Mouse (Mus musculus) liver, embryonic 11.5 days (tissue): ENCODE results near the gene Pax6. TPM values are rescaled to one million over a fixed set of nuclear protein-coding genes. Genes with fewer than 3 reads are reported as not detected.

Experiments used
- ATAC-seq: fragments of 200-750 bp; cut with Nextera tagmentation; replicated peaks from 2 replicates; pipeline ENCODE4 v1.8.0; 2017; ENCODE audit warnings: moderate number of reproducible peaks, mild to moderate bottlenecking, moderate TSS enrichment, moderate library complexity; ENCODE audit not compliant: low FRiP score
- DNase-seq: peaks from one replicate; pipeline ENCODE4 v3.0.0-alpha.2; 2017; ENCODE audit warnings: low spot score
- H3K27ac ChIP-seq: fragments of 300-500 bp; sonication (generic); 2 replicates; pipeline ENCODE4 v1.5.1; 2014; ENCODE audit warnings: mild to moderate bottlenecking, low read depth, low read length, control low read depth
- H3K27me3 ChIP-seq: fragments of 300-500 bp; sonication (generic); replicated peaks from 2 replicates; pipeline ENCODE4 v1.6.1; 2014; ENCODE audit warnings: low read length, mixed read lengths; ENCODE audit not compliant: control insufficient read depth, insufficient read depth
- H3K36me3 ChIP-seq: fragments of 300-500 bp; sonication (generic); 2 replicates; pipeline ENCODE4 v1.6.1; 2014; ENCODE audit warnings: mild to moderate bottlenecking, low read length, moderate library complexity, mixed read lengths; ENCODE audit not compliant: control insufficient read depth, insufficient read depth
- H3K4me1 ChIP-seq: fragments of 300-500 bp; sonication (generic); replicated peaks from 2 replicates; pipeline ENCODE4 v1.6.1; 2014; ENCODE audit warnings: low read length, mixed read lengths; ENCODE audit not compliant: control insufficient read depth, insufficient read depth
- H3K4me2 ChIP-seq: fragments of 300-500 bp; sonication (generic); 2 replicates; pipeline ENCODE4 v1.6.1; 2014; ENCODE audit warnings: mild to moderate bottlenecking, control low read depth, moderate library complexity
- H3K4me3 ChIP-seq: fragments of 300-500 bp; sonication (generic); 2 replicates; pipeline ENCODE4 v1.5.1; 2014; ENCODE audit warnings: low read depth, low read length, control low read depth
- H3K9ac ChIP-seq: fragments of 300-500 bp; sonication (generic); 2 replicates; pipeline ENCODE4 v1.6.1; 2014; ENCODE audit warnings: low read depth, low read length, control low read depth
- H3K9me3 ChIP-seq: fragments of 300-500 bp; sonication (generic); 2 replicates; pipeline ENCODE4 v1.6.1; 2016; ENCODE audit warnings: low read length, inconsistent platforms, mixed read lengths; ENCODE audit not compliant: control insufficient read depth
- WGBS: fragments of 180-500 bp; shearing (Covaris S2); extraction: QIAGEN DNeasy Blood & Tissue Kit; methylation state at CpG from one replicate; pipeline ENCODE4 v1.1.7; 2014; 5-methylcytosine and 5-hydroxymethylcytosine counted together
- polyA plus RNA-seq: library from polyadenylated mRNA; unstranded; fragments of >200 nt; fragmentation: Nextera tagmentation; extraction: Ambion mirVana; gene quantifications from 2 replicates; pipeline ENCODE4 v1.2.1, GENCODE M21; 2014

Pax6 gene
- polyA plus RNA-seq = 0.26 TPM in 1 of 2 replicates, not detected in the other

DNA sequence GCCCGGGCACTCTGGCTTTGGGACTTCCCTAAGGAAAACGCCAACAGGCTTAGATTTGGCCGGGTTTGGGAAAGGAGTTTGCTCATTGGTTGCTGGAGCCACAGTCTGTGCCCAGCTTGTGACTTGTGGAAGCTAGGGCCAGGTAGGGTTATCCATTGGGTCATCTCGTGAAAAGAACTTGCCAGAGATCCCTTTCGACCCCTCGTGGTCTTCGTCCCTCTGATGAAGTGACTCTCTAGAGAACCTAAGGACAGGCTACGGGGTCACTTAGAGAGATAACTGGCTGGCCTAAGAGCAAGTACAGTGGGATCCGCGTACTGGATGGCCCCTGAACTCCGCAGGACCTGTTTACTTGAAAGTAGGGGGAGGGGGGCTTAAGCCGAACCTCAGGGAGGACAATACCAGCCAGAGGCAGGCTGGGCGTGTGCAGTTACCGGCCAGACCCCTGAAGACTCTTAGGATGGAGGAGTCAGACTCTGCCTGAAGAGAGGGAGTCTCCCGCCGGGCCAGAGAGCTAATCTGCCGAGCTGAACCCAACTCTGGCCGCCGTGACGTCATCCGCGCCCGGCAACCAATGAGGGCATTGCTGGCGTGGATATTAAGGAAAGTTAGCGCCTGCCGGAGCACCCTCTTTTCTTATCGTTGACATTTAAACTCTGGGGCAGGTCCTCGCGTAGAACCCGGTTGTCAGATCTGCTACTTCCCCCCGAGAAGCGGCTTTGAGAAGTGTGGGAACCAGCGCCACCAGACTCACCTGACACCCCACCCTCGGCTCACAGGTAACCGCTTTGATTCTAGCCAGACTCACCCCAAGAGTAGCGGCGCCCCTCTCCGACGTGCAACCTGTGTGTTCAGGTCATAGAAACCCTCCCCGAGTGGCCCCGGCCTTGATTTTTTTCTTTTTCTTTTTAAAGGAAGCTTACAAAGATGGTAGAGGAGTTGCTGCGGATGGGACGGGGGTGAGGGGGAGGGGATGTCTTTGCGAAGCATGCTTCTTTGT is at the start of gene Pax6:
TSS of gene Pax6 (plus strand) at position 630 of the 1,000 bp plus-strand sequence.
- H3K4me2 ChIP-seq = peak within 1 kb of the TSS; percentile 20; the same call in 1 of the 2 replicates
- H3K36me3 ChIP-seq = no peaks in the 10 kb centered on the region
- H3K27ac ChIP-seq = no peak within 1 kb of the TSS
- 2% methylated on average over 44 of the region's 44 CpGs for WGBS
- H3K4me1 ChIP-seq = peaks cover 4% of the 10 kb centered on the region
- ATAC-seq (no peak), DNase-seq (no peak)
- no peaks in the 10 kb centered on the region for H3K9me3 ChIP-seq
- H3K4me3 ChIP-seq = peak within 1 kb of the TSS; percentile 10
- no peak within 1 kb of the TSS for H3K9ac ChIP-seq
- H3K27me3 ChIP-seq = peaks cover 100% of the 10 kb centered on the region

DNA sequence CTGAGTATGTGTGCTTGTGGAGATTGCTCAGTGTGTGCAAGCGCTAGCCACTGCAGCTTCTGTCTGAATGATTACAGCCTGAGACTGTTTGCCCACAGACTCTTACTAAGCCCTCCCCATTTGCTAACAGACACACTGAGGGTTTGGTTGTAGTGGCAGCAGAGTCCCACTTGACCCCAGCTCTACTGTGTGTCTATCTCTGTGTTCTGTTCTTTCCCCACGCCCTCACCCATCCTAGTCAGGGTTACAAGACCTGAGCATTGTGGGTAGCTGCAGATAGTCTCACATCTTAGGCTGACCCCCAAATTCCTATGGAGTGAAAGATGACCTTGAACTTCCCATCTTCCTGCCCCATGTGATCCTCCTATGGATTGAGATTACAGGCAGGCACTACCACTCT is 19.8 kb upstream of the Pax6 start:
- H3K27me3 ChIP-seq = peaks cover 14% of the 10 kb centered on the region
- no peak overlapping the region for H3K4me3 ChIP-seq
- no peak overlapping the region for H3K9ac ChIP-seq
- DNase-seq (no peak), ATAC-seq (no peak)
- no peak overlapping the region for H3K27ac ChIP-seq
- 67% methylated on average over 2 of the region's 2 CpGs for WGBS
- H3K4me2 ChIP-seq = no peak overlapping the region
- no peaks in the 10 kb centered on the region for H3K4me1 ChIP-seq
- no peaks in the 10 kb centered on the region for H3K36me3 ChIP-seq
- H3K9me3 ChIP-seq = no peaks in the 10 kb centered on the region

DNA sequence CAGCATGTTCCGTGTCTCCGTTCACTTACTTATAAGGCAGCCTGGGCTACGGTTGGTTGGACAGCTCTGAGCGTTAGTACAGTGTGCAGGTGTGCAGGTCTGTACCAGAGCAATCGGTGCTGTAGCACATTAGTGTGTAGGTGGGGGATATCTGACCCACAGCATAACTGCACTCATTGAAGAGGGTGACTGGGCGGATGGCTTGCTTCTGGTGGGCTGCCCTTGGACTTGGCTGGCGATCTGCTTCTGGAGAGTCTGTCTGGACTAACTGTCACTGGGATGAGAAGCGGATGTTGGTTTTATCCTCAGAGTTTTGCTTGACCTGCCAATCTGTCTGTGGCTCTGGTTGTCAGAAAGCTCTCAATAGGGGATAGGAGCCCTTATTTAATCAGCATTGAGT is 12.2 kb upstream of the Pax6 start:
- Histone ChIP-seq H3K4me1 (no peaks in the 10 kb centered on the region), H3K4me3 (no peak overlapping the region), H3K9ac (no peak overlapping the region), H3K27me3 (peaks cover 67% of the 10 kb centered on the region), H3K9me3 (no peaks in the 10 kb centered on the region), H3K27ac (no peak overlapping the region), H3K36me3 (no peaks in the 10 kb centered on the region), H3K4me2 (no peak overlapping the region)
- DNase-seq = no peak
- ATAC-seq = no peak
- 80% methylated on average over 8 of the region's 8 CpGs for WGBS

DNA sequence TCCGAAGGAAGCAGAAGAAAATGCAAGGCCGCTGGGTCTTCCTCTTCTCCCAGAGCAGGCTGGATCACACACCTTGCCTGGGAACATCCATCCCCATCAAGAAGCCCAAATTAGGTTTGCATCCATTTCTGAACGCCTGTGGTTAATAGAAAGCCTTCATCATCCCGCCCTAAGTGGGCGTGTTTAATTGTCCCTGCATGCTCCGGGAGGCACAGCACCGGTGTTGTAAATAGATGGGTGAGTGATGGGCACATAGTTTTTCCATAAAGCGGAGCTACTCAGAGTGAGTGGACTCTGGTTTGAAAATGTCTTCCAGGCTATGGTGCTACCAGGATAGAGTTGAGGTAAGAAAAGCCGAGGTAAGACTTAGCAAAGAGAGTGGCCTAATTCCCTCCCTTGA is 9.3 kb upstream of the Pax6 start:
- ATAC-seq (no peak), DNase-seq (no peak)
- Histone ChIP-seq H3K27me3 (peaks cover 81% of the 10 kb centered on the region), H3K4me1 (no peaks in the 10 kb centered on the region), H3K9ac (no peak overlapping the region), H3K27ac (no peak overlapping the region), H3K4me2 (no peak overlapping the region), H3K9me3 (no peaks in the 10 kb centered on the region), H3K36me3 (no peaks in the 10 kb centered on the region), H3K4me3 (no peak overlapping the region)
- WGBS = 6% methylated on average over 9 of the region's 9 CpGs

DNA sequence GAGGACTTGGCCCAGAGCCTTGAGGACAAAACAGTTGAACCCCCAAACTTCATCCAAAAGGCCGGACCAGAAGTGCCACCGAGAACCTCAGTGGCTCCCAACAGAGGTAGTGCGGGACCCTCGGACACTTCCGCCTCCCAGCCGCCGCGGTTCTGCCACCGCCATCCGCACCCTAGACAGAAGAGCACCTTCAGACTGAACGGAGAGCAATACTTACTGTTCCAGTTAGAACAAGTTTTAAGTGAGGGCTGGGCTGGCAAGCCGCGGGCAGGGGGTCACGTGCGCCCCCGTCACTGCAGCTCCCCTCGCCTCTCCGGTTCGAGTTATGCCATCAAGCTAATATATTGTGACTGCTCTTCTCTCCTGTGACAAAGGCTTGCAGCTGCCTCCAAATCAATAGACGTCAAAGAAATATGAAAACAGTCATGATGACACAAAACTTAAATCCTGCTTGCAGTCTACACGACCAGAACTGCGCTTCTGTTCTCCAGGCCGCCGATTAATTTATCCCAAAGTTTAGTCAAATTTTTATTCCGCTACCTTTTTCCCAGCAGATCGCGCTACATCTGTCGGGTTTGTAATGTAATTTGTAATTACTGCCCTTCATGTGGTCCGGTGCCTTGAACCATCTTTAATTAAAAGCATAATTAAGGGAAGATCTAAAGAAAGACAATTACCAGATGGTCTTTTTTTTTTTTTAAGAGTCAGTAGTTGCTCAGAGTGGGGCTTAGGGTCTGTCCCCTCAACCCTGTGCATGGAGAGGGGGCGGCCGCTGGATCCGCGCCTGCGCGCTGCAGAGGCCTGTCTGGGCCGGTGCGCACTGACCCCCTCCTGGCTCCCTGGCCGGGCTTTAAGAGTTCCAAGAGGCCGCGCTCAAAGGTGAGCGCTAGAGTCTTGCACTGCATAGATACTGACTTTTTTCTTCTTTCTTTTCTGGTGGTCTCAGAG is 8.5 kb upstream of the Pax6 start:
- H3K4me2 ChIP-seq = no peak overlapping the region
- ATAC-seq = no peak

DNA sequence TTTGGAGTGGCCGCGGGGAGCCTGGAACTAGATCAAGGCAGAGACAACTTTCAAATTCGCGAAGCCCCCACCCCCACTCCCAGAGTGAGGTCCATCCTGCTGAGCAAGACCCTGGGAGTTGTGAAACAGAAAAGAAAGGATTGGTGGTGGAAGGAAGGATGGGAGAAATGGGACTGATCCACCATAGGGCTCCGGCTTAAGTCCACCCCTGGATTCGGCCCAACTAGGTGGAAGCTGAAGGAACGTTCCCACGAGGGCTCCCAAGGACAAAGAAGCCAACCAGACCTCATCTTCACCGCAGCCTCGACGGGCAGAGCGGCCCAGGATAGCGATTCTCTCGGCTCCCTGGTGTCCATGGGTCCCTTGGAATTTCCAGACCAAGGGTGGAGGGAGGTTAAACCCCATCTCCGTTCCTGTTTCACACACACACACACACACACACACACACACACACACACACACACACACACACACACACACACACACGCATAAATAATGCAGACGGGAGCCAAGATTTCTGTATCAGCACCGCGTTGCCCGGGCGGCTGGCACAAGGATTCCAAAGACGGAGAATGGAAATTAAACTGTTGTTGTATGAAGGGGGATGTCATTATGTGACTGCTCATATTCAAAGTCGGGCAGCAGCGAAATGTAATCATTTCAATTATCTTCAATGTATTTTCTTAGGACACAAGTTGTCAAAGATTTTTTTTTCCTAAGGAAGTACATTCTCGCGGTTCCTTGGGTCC is 7.7 kb upstream of the Pax6 start:
- no peak for DNase-seq
- Histone ChIP-seq H3K27me3 (peaks cover 94% of the 10 kb centered on the region), H3K4me3 (no peak overlapping the region), H3K36me3 (no peaks in the 10 kb centered on the region), H3K9me3 (no peaks in the 10 kb centered on the region), H3K9ac (no peak overlapping the region), H3K27ac (no peak overlapping the region), H3K4me2 (no peak overlapping the region), H3K4me1 (no peaks in the 10 kb centered on the region)
- ATAC-seq = no peak
- WGBS = 3% methylated on average over 26 of the region's 26 CpGs

More for the DNA sequence above, 8.5 kb upstream of the Pax6 start:
- no peak overlapping the region for H3K27ac ChIP-seq
- WGBS = 2% methylated on average over 41 of the region's 41 CpGs
- DNase-seq = no peak
- no peaks in the 10 kb centered on the region for H3K4me1 ChIP-seq
- H3K27me3 ChIP-seq = peaks cover 89% of the 10 kb centered on the region
- H3K9ac ChIP-seq = no peak overlapping the region
- no peaks in the 10 kb centered on the region for H3K9me3 ChIP-seq
- H3K36me3 ChIP-seq = no peaks in the 10 kb centered on the region
- H3K4me3 ChIP-seq = no peak overlapping the region

DNA sequence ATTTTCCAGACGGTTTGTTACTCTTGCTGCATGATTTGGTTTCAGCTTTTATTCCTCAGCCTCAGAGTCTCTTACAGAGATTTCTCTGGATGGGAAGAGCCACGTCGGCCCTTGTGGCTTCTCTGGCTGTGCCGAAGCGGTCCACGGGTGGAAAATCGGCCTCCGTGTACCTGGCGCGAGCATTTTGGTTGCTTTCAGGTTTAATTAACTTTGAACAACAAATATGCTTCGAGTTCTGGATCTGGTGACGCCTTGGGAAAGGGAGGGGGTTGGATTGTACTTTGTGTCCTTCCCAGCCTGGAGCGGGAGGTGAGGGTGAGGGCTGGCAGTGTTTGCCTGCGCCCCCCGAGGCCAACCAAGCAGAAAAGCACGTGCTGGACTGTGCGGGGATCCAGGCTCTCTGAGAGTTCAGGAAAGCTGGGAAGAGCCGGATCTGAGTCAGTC is 7.1 kb upstream of the Pax6 start:
- Histone ChIP-seq H3K27ac (no peak overlapping the region), H3K9ac (no peak overlapping the region), H3K27me3 (peaks cover 96% of the 10 kb centered on the region), H3K9me3 (no peaks in the 10 kb centered on the region), H3K4me1 (no peaks in the 10 kb centered on the region), H3K4me2 (no peak overlapping the region), H3K4me3 (no peak overlapping the region), H3K36me3 (no peaks in the 10 kb centered on the region)
- WGBS = 5% methylated on average over 18 of the region's 18 CpGs
- ATAC-seq = no peak
- no peak for DNase-seq

DNA sequence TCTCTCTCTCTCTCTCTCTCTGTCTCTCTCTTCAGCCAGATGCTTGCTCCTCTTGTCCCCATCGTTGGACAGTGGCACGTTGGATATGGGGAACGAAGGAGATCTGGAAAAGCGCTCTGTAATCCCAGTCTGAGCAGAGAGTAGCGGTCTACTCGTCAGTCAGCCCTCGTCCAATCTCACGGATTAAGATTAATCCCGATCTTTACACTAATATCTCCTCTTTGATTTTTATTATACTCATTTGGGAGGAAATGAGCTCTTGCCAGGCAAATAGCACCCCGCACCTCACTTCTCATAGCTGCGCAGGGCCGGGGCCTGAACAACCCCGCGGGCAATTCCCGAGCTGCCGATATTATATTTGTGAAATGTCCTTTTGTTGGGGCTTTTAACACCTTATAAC is 6.6 kb upstream of the Pax6 start:
- Histone ChIP-seq H3K4me2 (no peak overlapping the region), H3K4me3 (no peak overlapping the region), H3K4me1 (no peaks in the 10 kb centered on the region), H3K36me3 (no peaks in the 10 kb centered on the region), H3K9me3 (no peaks in the 10 kb centered on the region), H3K9ac (no peak overlapping the region), H3K27ac (no peak overlapping the region), H3K27me3 (peaks cover 98% of the 10 kb centered on the region)
- WGBS = 7% methylated on average over 16 of the region's 16 CpGs
- ATAC-seq (no peak), DNase-seq (no peak)
